Mouse (Mus musculus) CH12.LX (cell line): ENCODE results near the gene Adamts20. TPM values are rescaled to one million over a fixed set of nuclear protein-coding genes. Genes with fewer than 3 reads are reported as not detected.

Experiments
- polyA plus RNA-seq: library from polyadenylated mRNA; unstranded; fragments of >175 nt; gene quantifications from 2 replicates; pipeline ENCODE4 v1.2.1, GENCODE M21; 2012; ENCODE audit warnings: low read depth; ENCODE audit not compliant: insufficient read length
- total RNA-seq, 2 experiments: library from RNA; depleted of rRNA; stranded (reverse); fragments of 300-350 nt in 1 of 2; fragments of >200 nt in 1 of 2; gene quantifications; 2 replicates each; pipeline ENCODE4 v1.2.3; 2012 to 2014

Gene Adamts20
- total and polyA plus RNA-seq, 3 experiments: 0.37 to 1.5 (median 0.68) TPM

Other genes with a start within 250 kb of the Adamts20 start
- 14.8 and 17.5 TPM in 2 replicates for gene Pus7l, start 78.1 kb upstream of the Adamts20 start, total RNA-seq (2012; rRNA removed)
- 16.9 and 19.5 TPM in 2 replicates for gene Pus7l, start 78.1 kb upstream of the Adamts20 start, total RNA-seq (2014; rRNA removed)
- 15.0 and 15.2 TPM in 2 replicates for gene Pus7l, start 78.1 kb upstream of the Adamts20 start, polyA plus RNA-seq
- 11.9 and 15.3 TPM in 2 replicates for gene Irak4, start 78.2 kb upstream of the Adamts20 start, total RNA-seq (2012; rRNA removed)
- gene Irak4, start 78.2 kb upstream of the Adamts20 start, total RNA-seq (2014; rRNA removed): 7.6 and 7.7 TPM in 2 replicates
- 11.6 and 14.4 TPM in 2 replicates for gene Irak4, start 78.2 kb upstream of the Adamts20 start, polyA plus RNA-seq
- 10.4 and 13.0 TPM in 2 replicates for gene Twf1, start 124.5 kb upstream of the Adamts20 start, total RNA-seq (2012; rRNA removed)
- 33.4 and 37.0 TPM in 2 replicates for gene Twf1, start 124.5 kb upstream of the Adamts20 start, total RNA-seq (2014; rRNA removed)
- gene Twf1, start 124.5 kb upstream of the Adamts20 start, polyA plus RNA-seq: 24.7 and 30.1 TPM in 2 replicates
- not detected in 2 replicates for gene Tmem117, start 163.8 kb upstream of the Adamts20 start, total RNA-seq (2012; rRNA removed)
- gene Tmem117, start 163.8 kb upstream of the Adamts20 start, total RNA-seq (2014; rRNA removed): not detected in 2 replicates
- not detected in 2 replicates for gene Tmem117, start 163.8 kb upstream of the Adamts20 start, polyA plus RNA-seq